Mouse (Mus musculus): ENCODE data around the gene Syap1. TPM values are rescaled to one million over a fixed set of nuclear protein-coding genes. Genes with fewer than 3 reads are reported as not detected.

Syap1 gene
- polyA plus RNA-seq, 1 experiment from 2014 or later = 37.9 TPM

DNA sequence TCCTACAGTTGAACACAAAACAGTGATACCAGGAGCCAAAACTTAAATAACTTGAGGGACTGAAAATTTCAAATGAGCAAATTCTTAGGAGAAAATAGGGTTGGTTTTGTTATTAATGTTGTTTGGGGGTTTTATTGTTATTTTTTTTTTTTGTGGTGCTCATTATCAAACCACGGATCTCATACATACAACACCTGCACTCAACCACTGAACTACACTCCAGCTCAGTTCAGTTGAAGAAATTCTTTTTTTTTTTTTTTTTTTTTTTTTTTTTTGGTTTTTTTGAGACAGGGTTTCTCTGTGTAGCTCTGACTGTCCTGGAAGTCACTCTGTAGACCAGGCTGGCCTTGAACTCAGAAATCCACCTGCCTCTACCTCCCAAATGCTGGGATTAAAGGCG is 57.9 kb downstream of the Syap1 start:
- peak; percentile 17 for DNase-seq (ENCODE audit: low spot score)

DNA sequence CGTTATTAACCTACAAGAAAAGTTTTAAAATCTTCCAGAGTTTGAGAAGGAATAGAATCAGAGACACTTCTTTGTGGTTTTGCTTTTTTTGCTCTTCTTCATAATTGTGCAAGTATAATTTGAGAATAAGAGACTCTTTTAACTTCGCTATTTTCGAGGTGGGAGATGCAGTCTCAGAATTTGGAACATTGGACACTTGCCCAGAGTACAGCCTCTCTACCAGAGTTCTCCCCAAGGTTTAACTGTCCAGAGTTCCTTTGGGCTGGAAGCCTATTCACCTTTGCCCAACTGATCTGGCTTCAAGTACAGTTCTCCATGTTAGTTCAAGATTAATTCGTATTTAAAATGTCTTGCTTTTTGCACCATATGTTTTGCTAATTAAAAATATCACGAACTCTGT is 58.5 kb downstream of the Syap1 start:
- DNase-seq (ENCODE audit: low spot score) = no peak

DNA sequence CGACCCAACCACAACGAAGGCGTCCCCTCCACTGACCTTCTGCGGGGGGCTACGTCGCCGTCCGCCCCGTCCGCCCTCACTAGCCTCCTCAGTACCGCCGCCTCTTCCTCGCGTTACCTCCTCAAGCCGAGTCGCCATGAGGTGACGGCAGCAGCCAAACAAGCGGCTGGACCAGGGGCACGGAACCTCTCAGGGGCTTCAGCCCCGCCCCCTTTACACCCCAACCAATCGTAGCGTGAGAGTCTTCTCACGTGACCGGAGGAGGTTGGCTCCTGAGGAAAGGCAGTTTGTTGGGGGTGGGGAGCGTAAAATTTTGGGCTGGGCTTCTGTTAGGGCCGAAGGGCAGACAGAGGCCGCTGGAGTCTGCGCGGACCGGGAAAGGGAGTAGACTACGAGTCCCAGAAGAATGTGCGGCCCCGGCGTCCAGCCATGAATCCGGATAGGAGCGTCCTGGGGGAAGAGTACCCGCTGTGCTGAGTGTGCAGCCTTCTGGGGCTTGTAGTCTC is 59.0 kb downstream of the Syap1 start, which contains the start of gene Txlng:
TSS of gene Txlng (minus strand) at position 252 of the 506 bp plus-strand sequence.
- DNase-seq (ENCODE audit: low spot score) = peak; percentile 94

DNA sequence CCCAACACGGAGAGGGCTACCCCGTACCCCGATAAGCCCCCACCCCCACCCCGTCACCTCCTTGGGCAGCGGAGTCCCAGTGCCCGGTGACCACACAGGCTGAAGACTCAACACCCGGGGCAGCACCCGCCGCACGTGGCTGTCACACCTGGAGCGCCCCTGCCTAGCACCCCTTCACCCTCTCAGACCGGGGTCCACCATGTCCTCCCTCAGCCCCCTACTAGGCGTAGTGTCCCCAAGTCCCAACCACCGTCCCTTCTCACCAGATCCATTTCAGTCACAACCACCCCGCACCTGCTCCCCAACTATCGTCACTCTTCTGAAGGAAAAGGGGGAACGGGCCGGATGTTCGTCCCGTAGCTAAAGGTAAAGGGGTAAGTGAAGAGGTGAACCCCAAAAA is 59.5 kb downstream of the Syap1 start:
- no peak for DNase-seq (ENCODE audit: low spot score)

DNA sequence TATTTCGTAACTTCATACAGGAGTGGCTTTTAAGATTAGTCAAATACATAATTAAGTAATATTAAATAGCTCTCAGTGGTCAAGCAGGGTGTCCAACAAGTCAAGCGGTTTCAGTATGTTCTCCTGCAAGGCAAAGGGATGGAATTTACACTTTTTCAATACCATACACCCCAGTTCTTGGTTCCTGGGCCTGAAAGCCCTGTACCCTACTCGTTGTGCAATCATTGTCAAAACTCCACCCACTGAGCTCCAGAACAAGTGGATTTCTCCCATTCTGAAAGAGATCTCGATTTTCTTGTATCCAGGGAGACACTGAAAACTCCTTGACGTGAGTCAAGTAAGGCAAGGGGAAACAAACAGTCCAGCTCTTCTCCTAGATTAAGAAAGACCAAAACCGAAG is 60.2 kb downstream of the Syap1 start:
- no peak for DNase-seq (ENCODE audit: low spot score)

MicroRNAs within 50 kb of the gene (microRNA counts, 519-probe panel; counts per million panel counts)
- microRNA mmu-miR-3473 = 473 counts per million, percentile 71 among the panel's probes with 10 or more counts

Small RNA genes lying within 50 kb of the gene (microRNA-seq; reads per million reads assigned to microRNA genes)
- not detected for gene Mir3473a (ENCODE audit: borderline number of aligned reads)

Other genes with a start within 250 kb of the Syap1 start
- 0.05 and 0.14 TPM in 2 replicates for gene Reps2, start 244.8 kb downstream of the Syap1 start, polyA plus RNA-seq (2015; fragmentation: Nextera tagmentation; extraction: Ambion mirVana)
- gene Rbbp7, start 128.0 kb downstream of the Syap1 start, polyA plus RNA-seq (2015; fragmentation: Nextera tagmentation; extraction: Ambion mirVana) = 367 and 379 TPM in 2 replicates
- gene Txlng, start 59.0 kb downstream of the Syap1 start, polyA plus RNA-seq (2015; fragmentation: Nextera tagmentation; extraction: Ambion mirVana) = 18.4 and 19.4 TPM in 2 replicates
- gene Ctps2, start 12.8 kb upstream of the Syap1 start, polyA plus RNA-seq (2015; fragmentation: Nextera tagmentation; extraction: Ambion mirVana) = 68.3 and 76.3 TPM in 2 replicates
- 17.1 and 20.1 TPM in 2 replicates for gene S100g, start 76.2 kb upstream of the Syap1 start, polyA plus RNA-seq (2015; fragmentation: Nextera tagmentation; extraction: Ambion mirVana)

Data from thymus, postnatal 0 days (tissue).